Mouse (Mus musculus) midbrain, embryonic 15.5 days (tissue): Measurements from ENCODE around the gene Trafd1. TPM values are rescaled to one million over a fixed set of nuclear protein-coding genes. Genes with fewer than 3 reads are reported as not detected.
A peak's percentile ranks its signal among the peaks of the same experiment; 100 is the strongest.

Source experiments
- ATAC-seq: fragments of 200-750 bp; cut with Nextera tagmentation; replicated peaks from 2 replicates; pipeline ENCODE4 v1.8.0; 2017; ENCODE audit warnings: moderate TSS enrichment
- H3K27ac ChIP-seq: fragments of 300-500 bp; sonication (generic); 2 replicates; pipeline ENCODE4 v1.5.1; 2015; ENCODE audit warnings: mild to moderate bottlenecking, inconsistent platforms
- H3K27me3 ChIP-seq: fragments of 300-500 bp; sonication (generic); replicated peaks from 2 replicates; pipeline ENCODE4 v1.6.1; 2015; ENCODE audit warnings: inconsistent platforms
- H3K36me3 ChIP-seq: fragments of 300-500 bp; sonication (generic); replicated peaks from 2 replicates; pipeline ENCODE4 v1.6.1; 2015; ENCODE audit warnings: inconsistent platforms
- H3K4me1 ChIP-seq: fragments of 300-500 bp; sonication (generic); 2 replicates; pipeline ENCODE4 v1.6.1; 2015; ENCODE audit warnings: inconsistent platforms
- H3K4me2 ChIP-seq: fragments of 300-500 bp; sonication (generic); 2 replicates; pipeline ENCODE4 v1.6.1; 2015; ENCODE audit warnings: inconsistent platforms, mild to moderate bottlenecking, moderate library complexity
- H3K4me3 ChIP-seq: fragments of 300-500 bp; sonication (generic); 2 replicates; pipeline ENCODE4 v1.5.1; 2015; ENCODE audit warnings: mild to moderate bottlenecking, inconsistent platforms
- H3K9ac ChIP-seq: fragments of 300-500 bp; sonication (generic); 2 replicates; pipeline ENCODE4 v1.6.1; 2015; ENCODE audit warnings: mild to moderate bottlenecking, inconsistent platforms
- H3K9me3 ChIP-seq: fragments of 300-500 bp; sonication (generic); 2 replicates; pipeline ENCODE4 v1.6.1; 2016; ENCODE audit warnings: inconsistent platforms
- WGBS: fragments of 180-500 bp; shearing (Covaris S2); methylation state at CpG from one replicate; pipeline ENCODE4 v1.1.7; 2015; ENCODE audit warnings: mixed read lengths; 5-methylcytosine and 5-hydroxymethylcytosine counted together
- polyA plus RNA-seq: library from polyadenylated mRNA; unstranded; fragments of >200 nt; fragmentation: Nextera tagmentation; extraction: Ambion mirVana; gene quantifications from 2 replicates; pipeline ENCODE4 v1.2.1, GENCODE M21; 2015

The Trafd1 gene
- polyA plus RNA-seq, 1 experiment from 2014 or later: 150 TPM

DNA sequence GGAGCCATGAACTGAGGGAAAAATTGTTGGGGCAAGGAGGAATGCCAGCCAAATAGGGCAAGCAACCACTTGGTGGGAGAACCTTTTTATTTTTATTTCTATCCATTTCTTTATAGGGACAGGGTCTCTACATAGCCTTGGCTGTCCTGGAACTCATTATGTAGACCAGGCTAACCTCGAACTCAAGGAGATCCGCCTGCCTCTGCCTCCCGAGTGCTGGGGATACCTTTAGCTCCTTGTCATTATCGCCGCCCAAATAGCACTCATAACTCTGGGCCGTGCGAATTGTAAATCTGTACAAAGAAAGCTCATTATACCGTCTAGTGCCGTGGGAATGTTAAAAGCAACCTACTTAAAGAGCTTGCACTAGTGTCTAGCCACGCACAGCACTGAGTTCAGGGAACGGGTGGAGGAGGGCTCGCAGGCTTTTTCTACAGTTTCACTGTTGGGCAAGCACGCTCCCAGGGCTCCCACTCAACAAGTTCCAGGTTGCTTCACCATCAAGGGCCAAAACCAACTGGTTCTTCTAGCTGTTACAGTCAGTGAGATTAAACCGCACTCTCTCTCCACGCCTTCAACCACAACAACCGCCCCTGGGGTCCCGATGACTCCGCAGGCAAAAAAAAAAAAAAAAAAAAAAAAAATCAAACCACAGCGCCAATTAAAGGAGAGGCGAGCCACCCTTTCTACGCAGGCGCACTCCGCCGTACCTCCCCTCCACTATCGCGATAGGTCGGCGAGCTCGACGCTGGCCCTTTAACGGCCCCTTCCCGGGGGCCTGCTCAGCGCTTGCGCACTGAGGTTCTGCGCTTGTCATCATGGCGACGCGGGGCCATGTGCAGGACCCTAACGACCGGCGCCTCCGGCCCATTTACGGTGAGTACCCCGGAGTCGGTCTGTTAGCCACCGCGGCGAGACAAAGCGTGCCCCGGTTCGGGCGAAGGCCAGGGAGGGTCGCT lies 12.0 kb upstream of the Trafd1 start, which contains the start of gene Naa25:
Gene Naa25, plus strand, starts transcription at position 750 of the 959 bp plus-strand sequence.
- Histone ChIP-seq H3K4me2 (peak within 1 kb of the TSS; percentile 81), H3K27ac (peak within 1 kb of the TSS; percentile 87), H3K4me1 (peaks cover 24% of the 10 kb centered on the region), H3K27me3 (no peaks in the 10 kb centered on the region), H3K36me3 (no peaks in the 10 kb centered on the region; the same call in 1 of the 2 replicates), H3K4me3 (peak within 1 kb of the TSS; percentile 73), H3K9me3 (no peaks in the 10 kb centered on the region), H3K9ac (peak within 1 kb of the TSS; percentile 70)
- whole genome bisulfite sequencing: 9% methylated on average over 53 of the region's 53 CpGs
- ATAC-seq: peak; percentile 97

DNA sequence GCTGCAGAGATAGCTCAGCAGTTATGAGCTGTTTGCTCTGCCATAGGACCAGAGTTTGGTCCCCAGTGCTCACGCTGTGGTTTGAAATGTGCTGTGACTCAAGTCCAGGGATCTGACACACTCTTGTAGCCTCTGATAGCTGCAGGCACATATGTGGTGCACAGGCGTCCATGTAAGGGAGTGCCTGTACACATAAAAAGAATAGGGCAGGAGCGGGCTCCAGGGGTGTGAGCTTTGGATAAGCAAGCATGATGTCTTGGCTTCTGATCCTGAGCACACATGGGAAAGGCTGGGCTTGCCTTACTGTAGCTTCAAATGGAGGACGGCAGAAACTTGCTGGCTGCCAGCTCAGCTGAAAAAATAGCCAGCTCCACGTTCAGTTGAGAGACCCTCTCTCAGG lies 10.2 kb upstream of the Trafd1 start:
- no peak overlapping the region for H3K4me2 ChIP-seq
- H3K36me3 ChIP-seq: no peaks in the 10 kb centered on the region
- no peak overlapping the region for H3K27ac ChIP-seq
- H3K4me1 ChIP-seq: peaks cover 24% of the 10 kb centered on the region
- no peaks in the 10 kb centered on the region for H3K27me3 ChIP-seq
- H3K4me3 ChIP-seq: no peak overlapping the region
- no peak for ATAC-seq
- no peak overlapping the region for H3K9ac ChIP-seq
- 81% methylated on average over 5 of the region's 5 CpGs for WGBS
- H3K9me3 ChIP-seq: no peaks in the 10 kb centered on the region

DNA sequence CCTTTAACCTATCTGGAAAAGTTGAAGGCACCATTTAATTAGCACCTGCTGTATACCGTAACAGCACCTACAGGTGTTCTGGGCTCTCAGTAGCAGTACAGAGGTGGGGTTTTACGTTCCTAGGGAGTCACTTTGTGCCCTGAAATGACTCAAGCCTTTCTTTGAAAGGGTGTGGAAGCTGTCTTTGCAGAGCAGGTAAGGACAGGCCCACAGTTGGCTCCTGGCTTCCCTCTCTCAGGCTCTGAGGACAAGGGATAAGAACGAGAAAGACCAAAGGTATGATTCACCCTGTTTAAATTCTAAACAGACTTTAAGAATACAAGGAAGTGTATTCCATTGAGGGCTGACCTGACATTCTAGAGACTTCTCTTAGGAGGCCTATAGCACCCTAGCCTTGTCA lies 8.0 kb upstream of the Trafd1 start:
- Histone ChIP-seq H3K36me3 (no peaks in the 10 kb centered on the region), H3K4me3 (no peak overlapping the region), H3K27me3 (no peaks in the 10 kb centered on the region), H3K9ac (no peak overlapping the region), H3K4me1 (peaks cover 6% of the 10 kb centered on the region), H3K9me3 (no peaks in the 10 kb centered on the region), H3K4me2 (no peak overlapping the region), H3K27ac (no peak overlapping the region)
- no peak for ATAC-seq
- 85% methylated on average over 3 of the region's 3 CpGs for WGBS

DNA sequence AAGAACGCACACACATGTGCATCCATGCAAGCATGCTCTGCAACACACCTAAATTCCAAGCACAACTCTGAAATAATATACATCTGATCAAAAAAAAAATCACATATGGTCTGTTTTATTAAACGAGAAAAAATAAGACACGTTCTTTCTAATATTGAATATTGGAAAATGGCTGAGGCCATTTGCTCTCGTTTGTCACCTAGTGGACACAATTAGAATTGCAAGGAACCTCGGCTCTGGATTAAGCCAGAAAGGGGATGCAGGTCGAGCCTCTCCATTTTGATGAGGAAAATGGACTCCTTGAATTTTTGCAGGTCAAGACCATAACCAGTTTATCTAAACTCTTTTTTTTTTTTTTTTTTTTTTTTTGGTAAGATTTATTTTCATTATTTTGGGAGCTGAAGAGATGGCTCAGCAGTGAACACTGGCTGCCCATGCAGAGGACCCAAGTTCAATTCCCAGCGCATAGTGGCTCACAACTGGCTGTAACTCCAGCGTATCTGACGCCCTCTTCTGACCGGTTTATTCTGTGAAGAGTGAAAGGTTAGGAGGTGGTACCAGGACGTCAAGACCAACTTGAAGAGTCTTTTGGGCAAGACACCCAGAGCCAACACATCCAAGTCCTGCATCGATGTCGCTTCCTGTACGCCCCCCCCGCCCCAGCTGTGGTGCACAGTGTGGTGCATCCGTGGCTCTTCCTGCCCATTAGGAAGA lies 7.4 kb upstream of the Trafd1 start:
- H3K27me3 ChIP-seq: no peaks in the 10 kb centered on the region
- no peak overlapping the region for H3K27ac ChIP-seq
- WGBS: 57% methylated on average over 16 of the region's 16 CpGs
- ATAC-seq: no peak
- no peak overlapping the region for H3K4me3 ChIP-seq
- H3K4me1 ChIP-seq: peaks cover 6% of the 10 kb centered on the region
- no peaks in the 10 kb centered on the region for H3K36me3 ChIP-seq
- no peaks in the 10 kb centered on the region for H3K9me3 ChIP-seq
- no peak overlapping the region for H3K9ac ChIP-seq
- no peak overlapping the region for H3K4me2 ChIP-seq

DNA sequence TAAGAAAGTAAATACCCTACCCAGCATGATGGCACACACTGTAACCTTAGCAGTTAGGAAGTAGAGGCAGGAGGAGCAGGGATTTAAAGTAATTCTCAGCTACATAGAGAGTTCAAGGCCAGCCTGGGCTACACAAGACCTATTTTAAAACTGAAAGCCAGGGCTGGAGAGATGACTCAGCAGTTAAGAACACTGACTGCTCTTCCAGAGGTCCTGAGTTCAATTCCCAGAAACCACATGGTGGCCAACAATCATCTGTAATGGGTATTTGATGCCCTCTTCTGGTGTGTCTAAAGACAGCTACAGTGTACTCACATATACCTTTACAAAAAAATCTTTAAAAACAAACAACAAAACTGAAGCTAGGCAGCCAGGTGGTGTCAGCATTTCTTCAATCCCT lies 4.3 kb upstream of the Trafd1 start:
- Histone ChIP-seq H3K9ac (no peak overlapping the region), H3K9me3 (no peaks in the 10 kb centered on the region), H3K36me3 (no peaks in the 10 kb centered on the region), H3K4me3 (no peak overlapping the region), H3K4me2 (no peak overlapping the region), H3K27me3 (no peaks in the 10 kb centered on the region; the same call in 1 of the 2 replicates), H3K27ac (no peak overlapping the region), H3K4me1 (peaks cover 6% of the 10 kb centered on the region)
- no peak for ATAC-seq

DNA sequence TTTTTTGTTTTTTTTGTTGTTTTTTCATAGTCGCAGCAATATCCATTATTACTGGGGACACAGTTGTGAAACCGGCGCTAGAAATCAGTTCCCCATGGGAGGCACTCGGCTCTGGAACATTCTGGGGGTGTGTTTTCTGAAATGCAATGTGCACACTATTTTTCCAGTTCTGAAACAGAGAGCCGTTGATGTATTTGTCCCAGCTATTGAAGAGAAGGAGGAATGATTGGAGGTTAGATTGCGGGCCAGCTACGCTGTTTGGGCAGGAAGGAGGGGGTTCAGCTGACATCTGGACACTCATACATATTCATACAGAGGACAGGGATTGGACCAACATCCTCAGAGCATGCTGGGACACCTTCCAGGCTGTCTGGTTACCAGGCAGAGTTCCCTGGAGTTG lies 3.7 kb upstream of the Trafd1 start:
- Histone ChIP-seq H3K27ac (no peak overlapping the region), H3K4me1 (peaks cover 11% of the 10 kb centered on the region), H3K36me3 (no peaks in the 10 kb centered on the region), H3K4me2 (no peak overlapping the region), H3K27me3 (no peaks in the 10 kb centered on the region; the same call in 1 of the 2 replicates), H3K4me3 (no peak overlapping the region), H3K9me3 (no peaks in the 10 kb centered on the region), H3K9ac (no peak overlapping the region)
- WGBS: 42% methylated on average over 7 of the region's 7 CpGs
- no peak for ATAC-seq

DNA sequence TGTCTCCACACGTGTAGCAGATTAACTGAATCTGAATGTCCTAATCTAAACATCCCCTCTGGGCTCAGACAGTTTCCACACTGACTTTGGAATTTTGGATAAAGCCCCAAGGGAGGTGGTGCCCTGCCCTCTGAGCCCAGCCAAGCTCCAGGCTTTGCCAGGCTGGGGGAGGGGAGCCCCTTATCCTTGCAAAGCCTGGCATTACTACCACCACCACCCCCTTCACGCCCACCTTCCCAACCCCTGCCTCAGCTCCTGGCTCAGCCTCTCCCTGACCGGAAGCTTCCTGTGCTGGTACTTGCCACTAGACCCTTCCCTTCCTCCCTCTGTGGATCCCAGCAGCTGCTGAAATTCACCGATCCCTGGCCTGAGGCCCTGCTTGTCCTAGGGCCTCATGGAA lies 1.7 kb upstream of the Trafd1 start:
- Histone ChIP-seq H3K27me3 (no peaks in the 10 kb centered on the region; the same call in 1 of the 2 replicates), H3K4me2 (no peak overlapping the region), H3K9ac (no peak overlapping the region), H3K9me3 (no peaks in the 10 kb centered on the region), H3K36me3 (no peaks in the 10 kb centered on the region), H3K4me3 (no peak overlapping the region), H3K27ac (no peak overlapping the region), H3K4me1 (peaks cover 31% of the 10 kb centered on the region)
- 65% methylated on average over 4 of the region's 4 CpGs for WGBS
- ATAC-seq: no peak

DNA sequence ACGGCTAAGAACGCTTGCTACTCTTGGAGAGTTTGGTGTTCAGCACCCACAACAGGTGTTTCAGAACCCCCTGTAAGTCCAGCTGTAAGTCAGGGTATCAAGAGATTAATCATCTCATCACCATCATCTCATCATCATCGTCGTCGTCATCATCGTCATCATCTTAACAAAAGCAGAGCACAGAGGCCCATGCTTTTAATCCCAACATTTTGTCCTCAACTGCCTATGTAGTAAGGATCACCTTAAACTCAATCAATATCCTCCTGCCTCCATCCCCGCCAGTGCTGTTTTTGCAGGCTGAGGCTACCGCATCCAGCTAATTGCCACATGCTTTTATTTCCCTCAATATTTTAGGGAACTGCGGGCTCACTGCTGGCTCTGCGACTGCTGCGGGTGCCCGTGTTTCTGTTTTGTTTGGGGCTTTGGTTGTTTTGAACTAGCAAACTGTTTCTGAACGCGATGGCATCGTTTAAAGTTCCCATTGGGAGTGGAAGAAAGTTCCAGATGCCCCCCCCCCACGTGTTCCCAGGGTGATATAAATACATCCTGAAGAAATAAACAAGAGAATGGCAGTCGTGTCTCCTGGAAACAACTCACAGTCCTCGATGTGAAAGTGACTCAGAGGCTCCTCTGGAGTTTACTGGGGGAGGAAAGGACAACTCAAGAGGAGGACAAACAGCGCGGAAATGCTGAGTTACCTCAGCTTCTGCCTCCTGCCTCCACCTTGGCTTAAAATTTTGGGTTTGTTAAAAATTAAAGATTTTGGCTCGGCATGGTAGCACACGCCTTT lies 883 bp upstream of the Trafd1 start:
- Histone ChIP-seq H3K36me3 (no peaks in the 10 kb centered on the region), H3K9me3 (no peaks in the 10 kb centered on the region), H3K4me2 (peak overlapping the region; percentile 68), H3K4me1 (peaks cover 31% of the 10 kb centered on the region), H3K27ac (peak overlapping the region; percentile 85), H3K4me3 (peak overlapping the region; percentile 79), H3K27me3 (no peaks in the 10 kb centered on the region; the same call in 1 of the 2 replicates), H3K9ac (peak overlapping the region; percentile 69; the same call in 1 of the 2 replicates)
- WGBS: 37% methylated on average over 22 of the region's 22 CpGs
- no peak; the same call in 1 of the 2 replicates for ATAC-seq

DNA sequence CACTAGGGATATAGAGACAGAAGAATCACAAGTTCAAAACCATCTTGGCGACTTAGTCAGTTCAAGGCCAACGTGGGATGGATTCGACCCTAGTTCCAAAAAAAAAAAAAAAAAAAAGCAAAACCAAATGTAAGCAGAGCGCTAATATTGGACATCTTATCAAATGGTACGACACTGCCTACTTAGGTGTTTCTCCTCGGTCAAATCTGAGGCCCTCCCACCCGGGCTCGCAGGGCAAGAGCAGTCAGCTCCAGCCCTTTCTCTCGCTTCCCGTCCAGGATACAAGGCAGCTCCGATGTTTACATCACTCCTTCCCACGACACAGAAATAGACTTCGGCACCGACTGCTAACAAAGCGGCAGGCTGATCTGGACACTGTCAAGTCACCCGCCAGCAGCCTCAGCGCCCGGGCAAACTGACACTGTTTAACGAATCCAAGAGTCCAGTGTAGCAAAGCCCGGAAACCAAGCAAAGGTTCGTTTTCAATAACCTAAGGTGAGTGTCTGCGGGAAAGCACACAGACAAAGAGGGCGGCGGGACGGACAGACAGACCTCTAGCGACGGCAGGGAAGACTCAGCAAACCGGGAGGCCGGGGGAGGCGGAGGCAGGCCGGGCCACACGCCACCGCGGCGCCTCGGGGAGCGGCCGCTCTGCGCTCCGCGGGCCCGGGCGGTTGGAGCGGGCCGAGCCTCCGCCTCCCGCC lies 523 bp downstream of the Trafd1 start:
- ATAC-seq: peak; percentile 66
- no peaks in the 10 kb centered on the region for H3K9me3 ChIP-seq
- peak overlapping the region; percentile 85 for H3K27ac ChIP-seq
- H3K27me3 ChIP-seq: no peaks in the 10 kb centered on the region; the same call in 1 of the 2 replicates
- H3K36me3 ChIP-seq: peaks cover 6% of the 10 kb centered on the region; the same call in 1 of the 2 replicates
- H3K4me3 ChIP-seq: peak overlapping the region; percentile 79
- H3K4me1 ChIP-seq: peaks cover 31% of the 10 kb centered on the region
- 3% methylated on average over 42 of the region's 47 CpGs for WGBS
- peak overlapping the region; percentile 68 for H3K4me2 ChIP-seq
- H3K9ac ChIP-seq: peak overlapping the region; percentile 69

DNA sequence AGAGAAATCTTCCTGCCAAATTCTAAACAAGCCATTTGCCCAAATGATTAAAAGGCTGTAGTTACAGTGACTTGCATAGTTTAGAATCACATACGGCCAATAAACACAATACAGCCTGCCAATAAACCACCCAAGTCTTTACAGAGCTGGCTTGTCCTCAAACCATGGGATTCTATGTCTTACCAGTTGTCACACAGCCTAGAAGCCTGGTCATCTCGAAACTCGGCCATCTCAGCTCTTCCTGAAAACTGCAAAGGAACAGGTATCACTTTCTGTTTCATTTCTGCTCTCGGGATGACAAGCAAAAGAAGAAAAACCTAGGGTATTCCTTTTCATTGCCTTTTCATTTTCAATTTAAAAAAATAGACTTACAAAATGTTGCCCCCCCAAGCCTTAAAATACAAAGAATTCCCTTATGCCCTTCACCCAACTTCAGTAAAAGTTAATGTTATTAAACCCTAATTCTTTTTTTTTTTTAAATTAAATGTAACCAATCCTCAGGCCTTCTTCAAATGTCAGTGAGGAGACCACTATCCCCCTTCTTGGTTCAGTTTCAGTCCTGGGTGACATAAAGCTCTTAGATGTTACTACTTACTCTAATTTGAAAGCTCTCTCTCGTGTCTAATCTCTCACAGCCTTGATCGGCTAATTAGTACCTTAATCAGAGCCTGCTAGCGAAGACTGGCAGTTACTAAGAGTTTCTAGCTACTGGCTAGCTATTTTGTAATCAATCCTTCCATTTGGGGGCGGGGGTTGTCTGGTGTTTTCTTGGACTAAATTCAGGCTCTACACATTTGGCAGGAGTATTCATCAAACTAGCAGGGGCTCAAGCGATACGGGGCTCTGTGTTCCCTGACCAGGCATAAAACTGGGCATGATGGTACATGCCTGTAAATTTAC lies 1.3 kb downstream of the Trafd1 start:
- peaks cover 31% of the 10 kb centered on the region for H3K4me1 ChIP-seq
- H3K9ac ChIP-seq: peak overlapping the region; percentile 69
- no peaks in the 10 kb centered on the region; the same call in 1 of the 2 replicates for H3K27me3 ChIP-seq
- 54% methylated on average over 10 of the region's 10 CpGs for WGBS
- peaks cover 13% of the 10 kb centered on the region for H3K36me3 ChIP-seq
- peak overlapping the region; percentile 68 for H3K4me2 ChIP-seq
- no peak for ATAC-seq
- H3K4me3 ChIP-seq: peak overlapping the region; percentile 79
- peak overlapping the region; percentile 85 for H3K27ac ChIP-seq
- no peaks in the 10 kb centered on the region for H3K9me3 ChIP-seq
